Mouse (Mus musculus): ENCODE measurements around the gene Cnot1. TPM values are rescaled to one million over a fixed set of nuclear protein-coding genes. Genes with fewer than 3 reads are reported as not detected.
A peak's percentile ranks its signal among the peaks of the same experiment; 100 is the strongest.

Gene Cnot1
- 51.7 and 52.7 TPM in 2 replicates for polyA plus RNA-seq (2015; fragmentation: Nextera tagmentation; extraction: Ambion mirVana)

DNA sequence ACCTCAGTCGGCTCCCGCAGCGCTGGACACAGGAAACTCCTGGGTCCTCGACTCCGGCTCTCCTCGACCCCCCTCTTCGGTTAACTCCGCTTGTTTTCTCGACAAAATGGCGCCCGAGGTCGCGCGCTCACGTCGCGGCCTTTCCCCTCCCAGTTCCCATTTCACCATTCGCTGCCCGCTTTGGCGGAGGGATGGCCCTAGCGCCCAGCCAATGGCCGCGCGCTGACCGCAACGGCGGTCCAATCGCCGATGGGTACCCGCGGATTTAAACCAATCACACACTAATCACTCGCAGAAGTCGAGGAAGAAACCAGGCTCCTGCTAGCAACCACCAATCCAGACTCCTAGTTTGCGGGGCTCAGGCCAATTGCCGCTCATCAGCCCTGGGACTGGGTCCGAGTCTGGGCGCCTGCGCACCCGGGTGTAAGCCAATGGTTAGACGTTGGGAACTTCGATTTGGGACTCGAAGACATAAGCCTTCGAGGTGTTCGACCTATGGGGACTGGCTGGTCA lies at the start of gene Cnot1:
TSS of gene Cnot1 (minus strand) at position 134 of the 513 bp plus-strand sequence.
- ATAC-seq (replicated peaks), result peak; percentile 98
- under 1% methylated on average over 44 of the region's 44 CpGs for WGBS
- no peaks in the 10 kb centered on the region for H3K36me3 ChIP-seq
- H3K27ac ChIP-seq (replicated peaks), result peak within 1 kb of the TSS; percentile 94
- H3K4me1 ChIP-seq, result peaks cover 31% of the 10 kb centered on the region
- H3K27me3 ChIP-seq, result no peaks in the 10 kb centered on the region
- H3K9ac ChIP-seq (replicated peaks), result peak within 1 kb of the TSS; percentile 97
- H3K4me2 ChIP-seq (replicated peaks), result peak within 1 kb of the TSS; percentile 88
- H3K4me3 ChIP-seq, result peak within 1 kb of the TSS; percentile 97
- no peaks in the 10 kb centered on the region for H3K9me3 ChIP-seq

DNA sequence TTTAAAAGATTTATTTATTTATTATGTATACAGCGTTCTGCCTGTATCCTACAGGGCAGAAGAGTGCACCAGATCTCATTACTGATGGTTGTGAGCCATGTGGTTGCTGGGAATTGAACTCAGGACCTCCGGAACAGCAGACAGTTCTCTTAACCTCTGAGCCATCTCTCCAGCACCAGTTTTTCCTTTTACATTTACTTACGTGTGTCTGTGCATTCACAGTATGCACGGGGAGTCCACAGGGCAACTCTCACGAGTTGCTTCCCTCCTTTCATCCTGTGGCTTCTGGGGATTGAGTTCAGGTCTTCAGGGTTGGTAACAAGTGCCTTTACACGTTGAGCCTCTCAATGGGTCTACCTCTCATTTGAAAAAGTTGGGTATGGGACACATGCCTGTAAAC lies 46.9 kb upstream of the Cnot1 start:
- no peaks in the 10 kb centered on the region for H3K36me3 ChIP-seq
- no peak for ATAC-seq (replicated peaks)
- 89% methylated on average over 6 of the region's 6 CpGs for WGBS
- H3K27ac ChIP-seq (replicated peaks), result no peak overlapping the region
- H3K4me1 ChIP-seq, result peaks cover 9% of the 10 kb centered on the region
- H3K27me3 ChIP-seq, result no peaks in the 10 kb centered on the region
- H3K9me3 ChIP-seq, result no peaks in the 10 kb centered on the region
- no peak overlapping the region for H3K9ac ChIP-seq (replicated peaks)
- no peak overlapping the region for H3K4me2 ChIP-seq (replicated peaks)
- no peak overlapping the region for H3K4me3 ChIP-seq

DNA sequence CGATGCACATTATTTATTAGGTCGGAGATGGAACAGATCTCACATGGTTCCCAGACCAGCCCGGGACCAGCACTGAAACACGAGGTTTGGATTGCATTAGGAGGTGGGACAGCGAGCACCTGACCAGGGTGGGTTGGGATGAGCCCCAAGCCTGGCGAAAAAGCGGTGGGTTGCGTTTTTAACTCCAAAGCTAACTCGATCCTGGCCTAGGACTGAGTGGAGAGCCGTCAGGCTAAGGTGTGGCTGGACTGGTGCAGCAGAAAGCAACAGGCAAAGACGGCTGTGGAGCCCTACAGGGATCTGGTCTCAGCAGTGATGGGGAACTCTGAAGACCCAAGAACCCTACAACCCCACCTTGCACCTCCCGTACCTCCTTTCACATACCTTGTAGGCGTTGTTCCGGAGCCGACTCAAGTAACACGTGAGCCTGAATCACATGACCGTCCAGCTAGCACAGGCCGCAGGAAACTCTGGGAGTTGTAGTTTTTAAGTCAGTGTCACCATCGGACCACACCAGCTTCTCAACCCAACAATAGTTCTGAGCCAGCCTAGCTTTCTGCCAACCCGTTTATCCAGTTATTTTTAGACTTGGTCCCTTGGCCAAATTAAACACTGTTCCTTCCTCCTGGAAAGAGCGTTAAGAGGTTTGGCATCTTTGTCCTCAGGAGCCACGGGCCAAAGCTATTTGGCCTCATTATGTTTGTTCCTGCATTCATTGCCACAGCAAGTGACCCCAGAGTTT lies 46.0 kb upstream of the Cnot1 start, which contains the start of gene Slc38a7:
TSS of gene Slc38a7 (minus strand) at position 438 of the 742 bp plus-strand sequence.
- ATAC-seq (replicated peaks), result peak; percentile 98
- Histone ChIP-seq H3K36me3 (no peaks in the 10 kb centered on the region), H3K4me2 (replicated peaks) (peak within 1 kb of the TSS; percentile 84), H3K4me1 (peaks cover 9% of the 10 kb centered on the region), H3K27ac (replicated peaks) (no peak within 1 kb of the TSS), H3K4me3 (peak within 1 kb of the TSS; percentile 80), H3K9ac (replicated peaks) (peak within 1 kb of the TSS; percentile 75), H3K9me3 (no peaks in the 10 kb centered on the region), H3K27me3 (no peaks in the 10 kb centered on the region)
- WGBS, result 13% methylated on average over 22 of the region's 22 CpGs

DNA sequence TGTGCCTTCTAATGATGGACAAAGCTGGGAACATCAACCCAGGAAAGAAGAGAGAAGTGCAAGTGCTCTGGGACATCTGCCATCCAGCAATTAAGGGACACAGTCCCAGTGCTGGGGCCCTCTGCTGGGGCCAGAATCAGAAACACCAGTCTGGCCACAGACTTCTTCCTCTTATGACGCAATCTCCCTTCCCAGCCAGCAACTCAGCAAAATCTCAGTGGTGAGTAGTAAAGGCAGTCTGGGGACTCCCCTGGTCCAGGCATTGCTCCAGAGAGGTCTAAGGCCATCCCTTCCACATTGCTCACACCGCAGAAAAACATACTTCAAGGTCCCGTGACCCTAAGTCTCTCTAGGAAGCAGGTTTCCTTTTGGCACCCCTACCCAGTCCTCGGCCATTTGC lies 45.0 kb upstream of the Cnot1 start:
- Histone ChIP-seq H3K4me3 (peak overlapping the region; percentile 80), H3K27me3 (no peaks in the 10 kb centered on the region), H3K9ac (replicated peaks) (0 out of 2 replicates have a peak overlapping the region, but pooled peaks have one; percentile 75), H3K4me2 (replicated peaks) (peak overlapping the region; percentile 84), H3K9me3 (no peaks in the 10 kb centered on the region), H3K27ac (replicated peaks) (no peak overlapping the region), H3K4me1 (peaks cover 9% of the 10 kb centered on the region), H3K36me3 (0 out of 2 replicates have a peak, but pooled peaks cover 2% of the 10 kb centered on the region)
- WGBS, result 80% methylated on average over 4 of the region's 4 CpGs
- ATAC-seq (replicated peaks), result no peak

DNA sequence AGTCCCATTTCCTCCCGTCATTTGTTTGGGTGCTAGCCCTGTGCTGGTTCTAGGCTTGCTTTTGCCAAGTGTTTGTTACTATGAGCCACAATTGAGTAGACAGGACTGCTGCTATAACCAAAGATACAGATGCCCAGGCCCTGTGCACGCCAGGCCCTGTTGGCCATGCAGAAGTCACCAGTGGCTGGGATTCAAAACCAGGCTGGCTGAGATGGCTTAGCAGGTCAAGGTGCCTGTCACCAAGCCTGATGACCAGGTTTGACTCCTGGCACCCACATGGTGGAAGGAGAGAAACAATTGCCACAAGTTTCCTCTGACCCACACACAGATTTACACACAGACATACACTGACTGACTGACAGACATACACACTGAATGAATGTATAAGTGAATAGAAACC lies 43.1 kb upstream of the Cnot1 start:
- Histone ChIP-seq H3K27ac (replicated peaks) (no peak overlapping the region), H3K4me1 (peaks cover 9% of the 10 kb centered on the region), H3K4me2 (replicated peaks) (no peak overlapping the region), H3K9me3 (no peaks in the 10 kb centered on the region), H3K36me3 (peaks cover 10% of the 10 kb centered on the region), H3K4me3 (no peak overlapping the region), H3K9ac (replicated peaks) (no peak overlapping the region), H3K27me3 (no peaks in the 10 kb centered on the region)
- WGBS, result 87% methylated on average over 2 of the region's 2 CpGs
- ATAC-seq (replicated peaks), result no peak

DNA sequence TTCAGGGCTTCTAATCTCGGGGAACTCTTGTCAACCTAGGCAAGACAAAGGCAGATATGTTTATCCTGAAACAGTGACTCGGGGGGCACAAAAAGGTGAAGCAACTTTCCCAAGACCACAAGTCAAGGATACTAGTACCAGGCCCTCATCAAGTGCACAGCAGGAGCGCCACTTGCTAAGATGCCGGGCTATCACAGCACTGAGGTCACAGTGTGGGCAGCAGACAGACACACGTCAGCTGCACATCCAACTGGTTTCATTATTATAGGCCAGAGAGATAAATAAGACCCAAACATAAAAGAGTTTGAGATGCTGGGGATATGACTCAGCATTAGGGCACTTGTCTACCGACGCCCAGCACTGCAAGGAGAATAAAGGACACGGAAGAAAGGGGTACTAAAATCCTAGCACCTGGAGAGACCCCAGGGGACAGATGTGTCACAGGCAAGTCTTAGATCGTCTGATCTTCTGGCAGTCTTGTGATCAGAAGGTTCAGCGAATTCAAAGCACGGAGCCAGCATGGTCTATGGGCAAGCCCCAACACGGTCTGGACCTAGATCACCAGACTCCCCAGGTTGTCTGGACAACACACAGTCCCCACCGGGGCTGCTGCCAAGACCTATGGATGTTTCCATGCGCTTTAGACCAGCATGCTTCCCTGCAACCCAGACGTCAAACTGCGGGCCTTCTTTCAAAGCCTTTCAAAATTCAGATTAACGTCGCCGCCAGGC lies 41.6 kb upstream of the Cnot1 start:
- ATAC-seq (replicated peaks), result no peak
- H3K4me3 ChIP-seq, result no peak overlapping the region
- no peak overlapping the region for H3K9ac ChIP-seq (replicated peaks)
- no peak overlapping the region for H3K27ac ChIP-seq (replicated peaks)
- peaks cover 21% of the 10 kb centered on the region for H3K36me3 ChIP-seq
- no peaks in the 10 kb centered on the region for H3K27me3 ChIP-seq
- WGBS, result 92% methylated on average over 19 of the region's 19 CpGs
- H3K4me2 ChIP-seq (replicated peaks), result no peak overlapping the region
- no peaks in the 10 kb centered on the region for H3K9me3 ChIP-seq
- H3K4me1 ChIP-seq, result peaks cover 9% of the 10 kb centered on the region

DNA sequence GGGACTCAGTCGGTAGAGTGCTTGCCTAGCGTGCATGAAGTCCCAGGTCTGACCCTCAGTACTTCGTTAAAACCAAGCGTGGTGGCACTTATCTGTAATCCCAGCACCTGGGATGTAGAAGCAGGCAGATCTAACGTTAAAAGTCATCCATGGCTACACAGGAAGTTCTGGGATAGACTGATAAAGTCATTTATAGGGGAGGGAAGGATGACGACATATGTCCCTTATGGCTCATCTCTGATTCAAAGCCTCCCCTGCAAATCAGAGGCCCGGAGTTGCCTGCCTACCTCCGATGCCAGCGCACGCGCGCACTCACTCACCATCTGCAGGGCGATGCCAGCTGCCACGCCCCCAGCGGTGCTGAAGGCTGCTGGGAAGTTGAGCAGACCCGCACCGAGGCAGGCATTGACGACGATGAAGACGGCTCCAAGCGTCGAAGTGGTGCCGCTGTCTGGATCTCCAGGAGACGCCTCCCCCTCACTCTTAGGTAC lies 40.8 kb upstream of the Cnot1 start:
- ATAC-seq (replicated peaks), result no peak
- Histone ChIP-seq H3K9ac (replicated peaks) (no peak overlapping the region), H3K27ac (replicated peaks) (no peak overlapping the region), H3K36me3 (peaks cover 27% of the 10 kb centered on the region), H3K4me1 (peaks cover 9% of the 10 kb centered on the region), H3K27me3 (no peaks in the 10 kb centered on the region), H3K9me3 (no peaks in the 10 kb centered on the region), H3K4me3 (no peak overlapping the region), H3K4me2 (replicated peaks) (no peak overlapping the region)
- 83% methylated on average over 24 of the region's 24 CpGs for WGBS

DNA sequence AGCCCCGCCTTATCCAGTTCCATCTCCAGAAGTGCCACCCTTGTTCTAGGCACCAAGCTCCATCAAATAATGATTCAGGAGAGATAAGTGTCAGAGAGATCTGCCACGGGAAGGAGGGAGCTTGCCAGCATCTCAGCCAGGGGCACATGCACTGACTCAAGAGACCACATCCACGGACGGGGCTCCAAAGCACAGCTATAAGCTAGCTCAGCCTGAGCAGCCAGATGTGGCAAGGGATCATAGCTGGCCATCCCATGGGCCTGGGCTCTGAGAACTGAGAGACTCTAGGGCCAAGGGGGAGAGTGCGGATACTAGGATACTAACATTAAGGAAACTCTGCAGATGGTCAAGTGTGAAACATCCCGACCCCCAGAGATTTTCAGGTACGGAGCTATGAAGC lies 37.8 kb upstream of the Cnot1 start:
- Histone ChIP-seq H3K4me1 (no peaks in the 10 kb centered on the region), H3K27ac (replicated peaks) (no peak overlapping the region), H3K4me3 (no peak overlapping the region), H3K4me2 (replicated peaks) (no peak overlapping the region), H3K36me3 (peaks cover 41% of the 10 kb centered on the region), H3K9ac (replicated peaks) (no peak overlapping the region), H3K27me3 (no peaks in the 10 kb centered on the region), H3K9me3 (no peaks in the 10 kb centered on the region)
- no peak for ATAC-seq (replicated peaks)
- 92% methylated on average over 7 of the region's 7 CpGs for WGBS

DNA sequence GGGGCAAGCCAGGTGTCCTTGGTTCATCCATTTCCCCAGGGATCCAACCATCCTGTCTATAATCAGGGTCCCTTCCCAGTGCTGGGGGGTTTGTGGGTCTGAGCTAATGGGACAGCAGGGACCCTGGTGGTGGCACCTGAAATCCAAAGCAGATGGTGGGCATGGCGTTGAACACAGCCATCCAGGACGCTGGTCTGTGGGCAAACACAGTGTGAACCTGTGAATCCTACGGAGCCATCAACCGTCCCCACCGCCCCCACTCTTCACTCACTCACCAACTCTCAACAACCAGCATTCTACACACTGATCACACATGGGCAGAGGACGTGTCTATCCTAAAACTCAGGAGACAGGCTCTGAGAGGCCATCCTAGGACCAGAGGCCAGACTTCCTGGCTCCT lies 36.7 kb upstream of the Cnot1 start:
- no peak overlapping the region for H3K27ac ChIP-seq (replicated peaks)
- H3K4me2 ChIP-seq (replicated peaks), result no peak overlapping the region
- no peaks in the 10 kb centered on the region for H3K9me3 ChIP-seq
- H3K9ac ChIP-seq (replicated peaks), result no peak overlapping the region
- 95% methylated on average over 6 of the region's 6 CpGs for WGBS
- H3K4me1 ChIP-seq, result no peaks in the 10 kb centered on the region
- ATAC-seq (replicated peaks), result no peak
- H3K4me3 ChIP-seq, result no peak overlapping the region
- no peaks in the 10 kb centered on the region for H3K27me3 ChIP-seq
- peaks cover 46% of the 10 kb centered on the region for H3K36me3 ChIP-seq

DNA sequence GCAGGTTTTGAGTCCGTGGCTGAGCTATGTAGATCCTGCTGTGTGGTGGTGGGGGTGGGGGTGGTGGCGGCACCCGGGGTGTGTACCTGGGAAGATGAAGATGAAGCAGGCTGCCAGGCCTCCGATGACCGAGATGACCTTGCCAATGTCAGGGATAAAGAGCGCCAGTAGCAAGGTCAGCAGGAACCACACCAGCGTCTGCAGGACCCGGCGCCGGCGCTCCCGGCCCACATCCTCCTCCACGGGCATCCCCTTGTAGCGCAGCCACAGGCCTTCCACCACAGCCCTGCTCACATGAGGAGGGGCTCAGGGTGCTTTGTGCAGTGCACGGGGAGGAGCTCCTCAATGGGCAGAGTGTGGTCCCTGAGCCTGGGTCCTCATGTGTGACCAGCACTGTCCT lies 34.2 kb upstream of the Cnot1 start:
- Histone ChIP-seq H3K27me3 (no peaks in the 10 kb centered on the region), H3K4me3 (no peak overlapping the region), H3K9me3 (no peaks in the 10 kb centered on the region), H3K36me3 (peaks cover 56% of the 10 kb centered on the region), H3K27ac (replicated peaks) (no peak overlapping the region), H3K9ac (replicated peaks) (no peak overlapping the region), H3K4me2 (replicated peaks) (no peak overlapping the region), H3K4me1 (no peaks in the 10 kb centered on the region)
- WGBS, result 92% methylated on average over 15 of the region's 15 CpGs
- ATAC-seq (replicated peaks), result no peak

DNA sequence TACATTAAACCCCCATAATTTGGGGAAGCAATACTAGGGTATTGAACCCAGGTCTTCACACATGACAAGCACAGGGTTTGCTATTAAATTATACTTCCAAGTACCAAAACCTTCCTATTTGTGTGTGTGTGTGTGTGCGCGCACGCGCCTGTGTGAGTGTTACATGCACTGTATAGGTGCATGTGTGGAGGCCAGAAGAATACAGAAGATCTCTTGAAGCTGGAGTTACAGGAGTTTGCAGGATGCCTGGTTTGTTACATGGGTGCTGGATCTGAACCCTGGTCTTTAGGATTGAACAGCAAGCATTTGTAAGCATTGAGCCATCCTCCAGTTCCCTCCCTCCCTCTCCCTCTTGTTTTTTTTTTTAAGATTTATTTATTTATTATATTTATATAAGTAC lies 32.0 kb upstream of the Cnot1 start:
- Histone ChIP-seq H3K9me3 (no peaks in the 10 kb centered on the region), H3K36me3 (peaks cover 41% of the 10 kb centered on the region), H3K27me3 (no peaks in the 10 kb centered on the region), H3K27ac (replicated peaks) (no peak overlapping the region), H3K4me3 (no peak overlapping the region), H3K4me2 (replicated peaks) (no peak overlapping the region), H3K9ac (replicated peaks) (no peak overlapping the region), H3K4me1 (no peaks in the 10 kb centered on the region)
- ATAC-seq (replicated peaks), result no peak
- 99% methylated on average over 4 of the region's 4 CpGs for WGBS

DNA sequence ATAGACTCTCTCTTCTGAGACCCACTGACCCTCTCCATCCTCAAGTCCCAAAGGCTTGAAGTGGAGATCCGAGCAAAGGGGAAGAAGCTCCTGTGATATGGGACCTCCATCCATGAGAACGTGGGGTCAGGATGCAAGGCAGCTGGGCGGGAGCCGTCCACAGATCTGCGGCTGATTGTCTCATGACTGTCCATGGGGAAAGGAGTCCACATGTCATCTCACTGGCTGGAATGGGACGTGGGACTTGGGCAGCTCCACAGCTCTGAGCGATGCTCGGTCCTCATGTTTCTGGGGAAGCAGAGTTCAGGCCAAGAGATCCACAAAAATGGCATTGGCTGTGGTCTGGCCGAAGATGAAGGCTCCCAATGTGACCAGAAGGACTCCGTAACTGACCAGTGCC lies 30.0 kb upstream of the Cnot1 start:
- Histone ChIP-seq H3K27ac (replicated peaks) (no peak overlapping the region), H3K4me3 (no peak overlapping the region), H3K9me3 (no peaks in the 10 kb centered on the region), H3K27me3 (no peaks in the 10 kb centered on the region), H3K9ac (replicated peaks) (no peak overlapping the region), H3K4me2 (replicated peaks) (no peak overlapping the region), H3K4me1 (peaks cover 12% of the 10 kb centered on the region), H3K36me3 (peaks cover 31% of the 10 kb centered on the region)
- no peak for ATAC-seq (replicated peaks)
- 93% methylated on average over 10 of the region's 10 CpGs for WGBS

Data from forebrain, embryonic 15.5 days (tissue).